Mouse (Mus musculus) forelimb bud, embryonic 11.5 days (tissue): ENCODE measurements around the gene Tceal9.
"Not testable (repeated sequence)": the region's sequence is repeated elsewhere in the genome, so short reads cannot be mapped to it uniquely, and the experiment has no call there.

Source experiments
- DNase-seq: peaks from one replicate; pipeline ENCODE4 v3.0.0-alpha.2; 2012; ENCODE audit warnings: low read depth, low spot score

Tceal9 gene

DNA sequence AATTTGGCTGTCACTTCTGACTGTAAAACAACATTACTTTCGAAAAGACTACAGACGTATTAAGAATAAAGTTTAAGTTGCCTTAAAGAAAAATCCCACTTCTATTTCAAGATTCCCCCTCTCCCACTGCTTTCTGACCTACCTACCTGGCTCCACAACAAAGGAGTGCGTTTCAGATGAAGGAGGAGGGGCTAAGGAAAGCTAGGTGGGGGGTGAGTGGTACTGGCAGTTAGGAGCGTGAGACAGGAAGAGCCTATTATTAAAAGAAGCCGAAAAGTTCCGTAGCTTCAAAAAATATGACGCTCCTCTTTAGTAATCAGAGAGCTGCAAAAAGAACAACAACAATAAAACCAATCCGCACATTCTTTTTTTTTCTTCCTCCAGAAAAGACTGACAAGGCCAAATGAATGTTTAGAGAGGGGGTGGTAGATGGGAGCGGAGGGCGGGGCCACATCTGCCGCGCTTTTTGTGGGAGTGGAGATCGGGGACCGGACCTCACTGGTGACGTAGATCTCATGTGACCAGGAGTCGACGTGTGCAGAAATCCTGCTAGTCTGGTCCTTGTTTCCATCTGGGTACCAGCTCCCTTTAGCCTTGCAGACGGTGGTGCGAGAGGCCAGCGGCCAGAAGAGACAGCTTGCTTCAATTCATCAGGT is at the start of gene Tceal9:
Tceal9 (plus strand) TSS at position 506 of the 656 bp plus-strand sequence.
- peak; percentile 83 for DNase-seq

GRCm38 (mm10) chrX:136195193-136195944 is 49.5 kb upstream of the Tceal9 start:
- no peak for DNase-seq

DNA sequence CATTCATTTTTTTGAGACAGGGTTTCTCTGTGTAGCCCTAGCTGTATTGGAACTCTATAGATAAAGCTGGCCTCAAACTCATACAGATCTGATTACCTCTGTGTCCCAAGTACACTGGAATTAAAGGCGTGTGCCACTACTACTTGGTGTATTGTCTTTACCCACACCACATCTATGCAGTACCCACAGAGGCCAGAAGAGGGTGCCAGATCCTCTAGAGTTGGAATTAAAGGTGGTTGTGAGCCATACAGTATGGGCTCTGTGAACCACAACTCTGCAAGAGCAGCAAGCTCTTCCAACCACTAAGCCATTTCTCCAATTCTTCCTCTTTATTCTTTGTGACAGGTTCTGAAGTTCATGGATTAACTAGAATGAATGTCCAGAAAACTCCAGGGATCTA is 48.0 kb upstream of the Tceal9 start:
- DNase-seq = no peak

DNA sequence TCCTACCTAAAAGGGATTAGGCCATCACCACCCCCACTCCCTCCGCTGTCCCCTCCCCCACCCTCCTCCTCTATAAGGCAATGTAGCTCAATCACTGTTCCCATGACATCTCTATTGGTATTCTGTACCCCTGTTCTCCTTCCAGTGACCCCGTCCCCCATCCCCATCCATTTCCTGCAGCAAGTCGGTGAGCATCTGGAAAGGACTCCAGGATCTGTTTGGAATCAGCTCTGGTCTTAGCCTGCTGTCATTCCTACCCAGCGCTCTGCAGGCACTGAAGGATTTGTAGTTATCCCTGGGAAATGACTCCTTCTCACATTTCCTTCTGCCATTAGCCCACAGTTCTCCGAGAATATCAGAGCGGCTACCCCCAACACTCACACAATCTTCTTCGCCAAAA is 41.6 kb upstream of the Tceal9 start:
- no peak for DNase-seq

- DNase-seq = peak; percentile 53
Observed at GRCm38 (mm10) chrX:136203664-136204066, 41.2 kb upstream of the Tceal9 start, which contains the start of gene Tceal5. Tceal5 (minus strand) TSS chrX:136203876.

DNA sequence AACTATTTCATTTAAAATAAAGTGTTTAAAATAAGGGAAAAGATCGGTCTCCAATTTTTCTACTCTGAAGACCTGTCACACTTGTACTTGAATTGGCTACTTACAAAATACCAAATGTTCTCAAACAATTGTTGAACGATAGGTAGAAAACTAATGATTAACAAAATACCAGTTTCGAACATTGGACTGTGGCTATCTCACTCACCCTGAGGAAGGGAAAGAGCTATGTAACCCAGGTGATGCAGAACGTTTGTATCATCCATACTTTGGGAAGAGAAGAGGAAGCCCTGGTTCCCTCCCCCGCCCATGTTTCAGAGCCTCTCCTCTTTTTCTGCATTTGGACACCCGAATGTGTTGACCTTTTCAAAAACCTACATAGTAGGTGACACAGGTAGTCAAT is 40.5 kb upstream of the Tceal9 start:
- no peak for DNase-seq

DNA sequence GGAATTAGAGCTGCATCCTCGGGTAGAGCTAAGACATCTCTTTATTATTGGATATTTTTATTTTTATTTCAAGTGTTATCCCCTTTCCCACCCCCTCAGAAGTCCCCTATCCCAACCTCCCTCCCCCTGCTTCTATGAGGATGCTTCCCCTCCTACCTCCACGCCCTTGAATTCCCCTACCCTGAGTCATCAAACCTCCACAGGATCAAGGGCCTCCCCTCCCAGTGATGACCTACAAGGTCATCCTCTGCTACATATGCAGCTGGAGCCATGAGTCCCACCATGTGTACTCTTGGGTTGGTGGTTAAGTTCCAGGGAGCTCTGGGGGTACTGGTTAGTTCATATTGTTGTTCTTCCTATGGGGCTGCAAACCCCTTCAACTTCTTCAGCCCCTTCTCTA is 31.5 kb upstream of the Tceal9 start:
- no peak for DNase-seq

GRCm38 (mm10) chrX:136214729-136215677 is 29.9 kb upstream of the Tceal9 start, which contains the start of the genes Tceal7 and Bex1:
Tceal7 (plus strand) TSS chrX:136214779.
Bex1 (minus strand) TSS chrX:136215513.
- DNase-seq = not testable (repeated sequence)

DNA sequence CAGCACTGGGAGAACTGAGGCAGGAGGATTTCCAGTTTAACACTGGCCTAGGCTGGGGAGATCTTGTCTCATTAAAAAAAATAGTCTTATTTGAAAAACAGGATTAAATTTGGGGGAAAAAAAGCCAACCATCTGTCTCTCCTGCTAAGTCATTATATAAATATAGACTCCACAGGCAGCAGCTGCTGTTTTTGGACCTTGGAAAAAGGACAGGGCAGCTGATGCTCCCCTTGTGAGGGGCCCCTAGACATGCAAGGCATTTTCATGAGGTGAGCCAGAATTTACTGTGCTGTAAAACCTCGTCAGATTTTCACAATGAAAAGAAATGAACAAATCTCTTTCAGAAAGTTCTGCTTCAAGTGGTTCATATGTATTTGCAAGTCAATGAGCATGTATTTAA is 28.6 kb upstream of the Tceal9 start:
- DNase-seq = no peak

GRCm38 (mm10) chrX:136223714-136224113 is 21.2 kb upstream of the Tceal9 start:
- no peak for DNase-seq

GRCm38 (mm10) chrX:136227768-136228167 is 17.1 kb upstream of the Tceal9 start:
- peak; percentile 7 for DNase-seq

DNA sequence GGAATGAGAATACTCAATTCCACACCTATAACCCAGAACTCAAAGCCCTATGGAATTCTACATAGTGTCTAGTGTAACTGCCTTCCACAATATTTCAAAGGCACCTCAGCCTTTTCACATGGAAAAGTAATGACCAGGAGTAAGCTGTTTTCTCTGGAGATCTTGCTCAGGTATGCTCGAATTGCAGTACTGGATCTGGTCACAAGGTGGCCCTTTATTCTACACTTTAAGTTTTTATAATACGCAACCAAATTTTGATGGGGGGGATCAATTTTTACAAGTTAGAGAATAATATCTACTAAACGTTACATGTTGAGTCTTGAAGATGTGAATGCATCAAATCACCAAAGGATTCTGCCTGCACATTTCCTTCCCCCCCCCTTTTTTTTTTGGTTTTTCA is 6.8 kb upstream of the Tceal9 start:
- peak; percentile 7 for DNase-seq

DNA sequence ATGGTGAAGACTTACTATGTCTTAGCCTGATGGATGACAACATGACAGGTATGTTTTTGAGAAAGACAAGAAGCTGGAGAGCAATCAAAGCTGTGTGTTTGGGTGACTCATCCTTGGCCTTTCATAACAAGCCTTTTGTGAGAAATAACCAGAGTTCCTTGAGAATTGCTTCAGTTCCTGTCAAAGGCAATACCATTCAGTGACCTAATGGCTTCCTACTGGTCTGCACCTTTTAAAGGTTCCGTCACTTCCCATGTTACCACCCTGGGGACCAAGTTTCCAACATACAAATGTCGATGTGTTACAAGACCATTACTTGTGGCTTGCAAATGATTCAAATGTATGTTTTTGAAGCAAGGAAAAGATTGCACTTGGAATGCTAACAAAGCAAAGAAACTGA is 1.7 kb upstream of the Tceal9 start:
- no peak for DNase-seq

- peak; percentile 60 for DNase-seq
Observed at GRCm38 (mm10) chrX:136245521-136246071, 717 bp downstream of the Tceal9 start.

DNA sequence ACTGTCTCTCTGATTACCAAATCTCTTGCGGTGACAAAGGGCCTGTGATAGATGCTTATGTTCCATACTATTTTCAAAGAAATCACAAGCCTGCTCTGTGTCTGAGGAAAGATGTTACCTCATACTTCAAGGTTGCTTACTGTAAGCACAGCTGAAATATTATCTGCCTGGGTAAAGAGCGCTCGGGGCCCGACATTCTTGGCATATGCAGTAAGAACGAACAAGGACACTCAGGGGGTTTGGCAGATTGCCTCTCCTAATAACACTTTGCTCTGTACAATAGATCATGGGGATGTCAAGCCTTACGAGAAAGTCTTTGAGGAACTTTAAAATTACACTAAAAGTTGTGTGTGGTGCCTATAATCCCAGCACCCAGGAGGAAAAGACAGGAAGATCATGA is 3.9 kb downstream of the Tceal9 start:
- DNase-seq = no peak

DNA sequence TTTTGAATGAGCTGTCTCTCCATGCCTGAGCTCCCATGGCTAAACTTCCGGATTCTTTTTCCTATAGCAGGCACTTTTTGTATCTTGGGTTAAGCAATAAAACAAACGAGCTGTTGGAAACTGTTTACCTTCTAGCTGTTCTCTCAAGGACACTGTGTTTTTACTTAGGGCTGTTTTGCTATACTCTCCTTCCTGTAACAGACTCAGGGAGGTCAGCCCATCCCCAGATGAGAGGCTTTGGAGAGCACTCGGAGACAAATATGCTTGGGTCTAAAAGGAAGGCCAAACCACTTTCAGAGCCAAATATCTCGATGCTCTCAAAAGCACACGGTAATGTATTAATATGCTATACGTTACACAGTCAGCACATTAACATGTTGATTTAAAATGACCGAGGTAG is 4.8 kb downstream of the Tceal9 start:
- no peak for DNase-seq

GRCm38 (mm10) chrX:136252023-136252729 is 7.3 kb downstream of the Tceal9 start:
- no peak for DNase-seq

DNA sequence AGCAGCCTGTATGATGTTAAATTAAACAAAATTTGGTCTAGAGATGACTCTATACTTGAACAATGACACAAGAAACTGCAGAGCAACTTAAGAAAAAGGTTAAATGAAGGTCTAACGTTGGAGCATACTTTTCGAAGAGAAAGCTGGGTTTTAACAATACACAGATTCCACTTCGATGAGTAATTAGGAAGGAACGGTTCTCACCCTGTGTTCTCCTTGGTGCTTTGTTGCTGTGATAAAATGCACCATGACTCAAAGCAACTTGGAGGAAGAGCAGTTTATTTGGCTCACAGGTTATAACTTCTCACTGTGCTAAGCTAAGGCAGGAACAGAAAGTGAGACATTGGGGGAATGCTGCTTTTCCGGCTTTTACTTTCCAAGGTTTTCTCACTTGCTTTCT is 22.8 kb downstream of the Tceal9 start:
- no peak for DNase-seq

- DNase-seq = no peak
Observed at GRCm38 (mm10) chrX:136268173-136268572, 23.3 kb downstream of the Tceal9 start.

DNA sequence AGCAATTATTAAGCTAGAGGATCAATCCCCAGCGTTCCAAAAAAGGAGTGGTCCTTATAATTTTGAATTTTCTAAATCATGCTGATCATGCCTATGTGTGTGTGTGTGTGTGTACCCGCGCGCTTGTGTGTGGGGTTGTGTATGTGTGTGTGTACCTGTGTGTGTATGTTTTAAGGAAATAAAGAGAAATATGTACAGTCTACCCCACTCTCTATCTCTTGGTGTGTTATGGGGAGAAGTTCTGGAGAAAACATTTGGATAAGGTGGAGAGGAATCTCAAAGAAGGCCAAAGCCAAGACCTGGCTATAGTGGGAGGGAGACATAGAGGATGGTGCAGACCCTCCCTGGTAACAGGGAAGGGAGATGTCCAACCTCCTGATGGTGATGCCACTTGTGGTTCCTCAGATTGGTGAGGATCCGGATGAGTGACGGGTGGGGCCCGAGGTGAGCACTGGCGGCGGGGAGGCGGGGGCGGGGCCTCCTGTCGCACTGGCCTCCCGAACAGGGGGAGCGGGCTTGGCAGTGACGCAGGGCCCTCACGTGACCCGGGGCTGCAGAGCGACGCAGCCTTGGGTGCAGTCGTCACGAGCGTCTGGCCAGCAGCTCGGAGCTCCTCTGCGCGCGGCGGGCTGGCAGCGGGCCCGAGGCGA is 25.0 kb downstream of the Tceal9 start, which contains the start of gene Bex3:
Bex3 (plus strand) TSS at position 511 of the 650 bp plus-strand sequence.
- not testable (repeated sequence) for DNase-seq
